Mouse (Mus musculus) CD8-positive naive resting alpha-beta T cell, adult 2 months (primary cell): ENCODE measurements around the gene Ngdn.
"Not testable (repeated sequence)": the region's sequence is repeated elsewhere in the genome, so short reads cannot be mapped to it uniquely, and the experiment has no call there.

ENCODE experiments used
- DNase-seq, 2 experiments: peaks; one replicate each; pipeline ENCODE4 v3.0.0; 2022; ENCODE audit warnings: low read depth in 2 of 2, low spot score in 2 of 2

Gene Ngdn

DNA sequence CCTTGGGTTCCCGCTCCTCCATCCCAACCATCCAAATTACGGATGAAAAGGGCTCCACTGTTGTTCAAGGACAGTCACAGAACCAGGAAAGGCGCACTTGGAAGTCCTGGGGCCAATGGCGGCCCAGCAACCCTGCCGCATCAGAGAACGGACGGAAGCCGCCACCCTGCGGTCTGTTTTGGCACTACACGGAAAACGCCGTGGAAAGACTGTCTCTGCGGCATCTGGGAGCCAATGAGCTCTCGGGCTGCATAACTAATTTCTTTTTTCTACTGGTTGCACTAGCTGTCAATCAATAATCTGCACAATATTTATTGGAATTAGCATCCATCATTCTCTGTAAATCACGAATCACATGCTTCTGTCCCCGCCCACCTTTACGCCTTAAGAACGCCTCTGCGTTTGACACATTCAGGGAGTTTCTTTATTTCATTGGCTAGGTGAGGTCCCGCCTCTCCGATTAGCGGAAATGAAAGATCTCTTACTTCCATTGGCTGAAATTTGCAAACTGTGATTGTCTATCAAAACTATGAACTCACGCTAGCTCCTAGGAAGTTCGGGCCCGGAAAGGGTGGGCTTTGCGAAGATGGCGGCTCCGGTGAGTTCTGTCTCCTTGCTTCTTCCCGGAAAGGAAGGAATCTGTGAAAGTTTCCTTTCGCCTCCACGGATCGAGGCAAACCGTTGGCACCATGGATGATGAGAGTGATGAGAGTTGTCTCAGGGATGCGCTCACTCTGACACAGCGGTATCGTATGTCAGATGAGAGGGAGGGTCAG lies at the start of gene Ngdn:
TSS of gene Ngdn (plus strand) at position 464 of the 776 bp plus-strand sequence.
- DNase-seq = peak; percentile 96 to 99

DNA sequence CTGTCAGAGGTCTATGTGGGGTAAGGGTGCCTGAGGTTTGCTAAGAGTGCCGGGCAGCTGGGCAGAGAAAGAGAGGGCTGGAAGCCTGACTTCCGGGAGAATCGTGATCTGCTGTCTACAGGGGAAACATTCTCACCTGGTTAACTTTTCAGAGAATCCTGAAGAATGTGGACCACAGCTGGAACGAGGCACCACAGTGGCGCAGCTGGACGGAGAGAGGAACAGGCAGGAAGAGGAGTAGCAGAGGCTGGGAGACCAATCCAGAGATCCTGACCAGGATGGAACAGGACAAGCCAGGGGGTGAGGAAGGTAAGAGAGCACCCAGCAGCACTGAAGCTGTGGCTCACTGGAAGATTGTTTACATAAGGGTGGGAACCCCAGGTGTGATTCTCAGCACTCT lies 49.6 kb upstream of the Ngdn start:
- DNase-seq = no peak

DNA sequence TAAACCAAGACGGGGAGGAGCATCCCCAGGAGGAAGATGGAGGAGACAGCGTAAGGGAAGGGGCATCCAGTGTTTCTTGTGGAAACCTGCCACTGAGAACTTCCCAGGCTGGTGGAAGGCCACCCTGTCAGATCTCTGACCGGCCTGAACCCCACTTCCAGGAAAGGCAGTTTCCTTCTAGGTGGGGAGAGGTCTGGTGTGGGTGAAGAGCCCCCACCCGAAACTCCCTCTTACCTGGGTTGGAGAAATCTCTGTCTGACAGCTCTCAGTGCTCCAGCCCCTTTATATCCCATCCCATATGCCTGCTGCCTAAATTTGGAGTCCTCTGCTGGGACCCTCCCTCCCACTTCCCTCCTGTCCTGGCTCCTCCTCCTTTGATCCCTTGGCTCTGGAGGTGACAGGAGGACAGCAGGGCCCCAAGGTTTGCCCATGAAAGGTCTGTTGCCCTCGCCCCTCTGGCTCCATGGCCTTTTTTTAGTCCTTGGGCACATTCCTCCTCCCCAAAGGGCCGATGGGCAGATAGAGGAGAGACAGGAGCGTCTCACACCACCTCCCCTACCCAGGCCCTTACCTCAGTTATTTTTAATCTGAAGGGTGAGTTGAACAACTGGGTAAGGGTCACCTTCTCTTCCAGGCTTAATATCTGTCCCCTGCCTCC lies 48.8 kb upstream of the Ngdn start, which contains the start of gene Myh6:
TSS of gene Myh6 (minus strand) at position 608 of the 658 bp plus-strand sequence.
- DNase-seq = no peak

DNA sequence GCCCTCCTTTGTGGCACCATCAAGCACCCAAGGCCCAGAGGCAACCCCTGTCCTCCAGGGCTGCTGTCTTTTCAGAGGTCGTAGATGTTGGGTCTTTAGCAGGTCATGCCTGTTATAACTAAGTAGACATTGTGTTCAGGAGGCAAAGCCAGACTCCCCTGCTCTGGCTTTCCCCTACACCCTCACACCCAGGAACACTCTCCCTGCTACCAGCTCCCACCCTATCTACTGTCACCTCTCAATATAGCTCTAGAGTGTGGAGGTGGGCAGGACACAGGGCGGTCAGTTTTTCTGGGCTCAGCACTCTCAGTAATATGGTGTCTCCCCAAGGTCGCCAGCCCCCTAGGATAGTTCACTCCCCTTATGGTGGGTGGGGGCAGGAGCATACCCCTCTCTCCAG lies 47.4 kb upstream of the Ngdn start:
- no peak for DNase-seq

DNA sequence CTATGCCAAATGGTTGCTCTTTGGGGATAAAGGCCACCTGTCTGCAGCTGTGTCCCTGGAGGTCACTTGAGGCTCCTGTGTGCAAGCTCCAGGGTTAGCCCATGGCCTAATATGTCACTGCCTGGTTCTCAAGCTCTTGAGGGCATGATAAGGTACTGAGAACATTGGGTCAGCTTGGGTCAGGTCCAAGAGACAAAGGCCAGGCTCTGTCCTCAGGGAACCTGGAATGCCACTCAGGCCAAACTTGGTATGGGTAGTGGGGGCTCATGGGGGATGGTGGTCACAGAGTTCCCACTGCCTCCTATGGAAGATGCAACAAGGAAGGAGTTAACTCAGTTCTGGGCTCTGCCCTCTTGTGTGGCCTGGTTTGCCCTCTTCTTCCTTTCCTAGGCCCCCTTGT lies 46.9 kb upstream of the Ngdn start:
- DNase-seq = no peak

DNA sequence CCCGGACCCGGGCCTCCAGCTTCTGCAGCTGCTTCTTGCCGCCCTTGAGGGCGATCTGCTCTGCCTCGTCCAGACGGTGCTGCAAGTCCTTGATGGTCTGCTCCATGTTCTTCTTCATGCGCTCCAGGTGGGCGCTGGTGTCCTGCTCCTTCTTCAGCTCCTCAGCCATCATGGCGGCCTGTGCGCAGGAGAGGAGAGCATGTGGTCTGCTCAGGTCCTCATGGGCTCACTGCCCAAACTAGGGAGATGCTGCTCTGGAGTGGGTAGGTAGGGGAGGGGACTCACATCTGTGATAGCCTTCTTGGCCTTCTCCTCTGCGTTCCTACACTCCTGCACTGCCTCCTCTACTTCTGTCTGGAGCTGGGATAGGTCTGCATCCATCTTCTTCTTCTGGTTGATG lies 42.5 kb upstream of the Ngdn start:
- DNase-seq = not testable (repeated sequence)

DNA sequence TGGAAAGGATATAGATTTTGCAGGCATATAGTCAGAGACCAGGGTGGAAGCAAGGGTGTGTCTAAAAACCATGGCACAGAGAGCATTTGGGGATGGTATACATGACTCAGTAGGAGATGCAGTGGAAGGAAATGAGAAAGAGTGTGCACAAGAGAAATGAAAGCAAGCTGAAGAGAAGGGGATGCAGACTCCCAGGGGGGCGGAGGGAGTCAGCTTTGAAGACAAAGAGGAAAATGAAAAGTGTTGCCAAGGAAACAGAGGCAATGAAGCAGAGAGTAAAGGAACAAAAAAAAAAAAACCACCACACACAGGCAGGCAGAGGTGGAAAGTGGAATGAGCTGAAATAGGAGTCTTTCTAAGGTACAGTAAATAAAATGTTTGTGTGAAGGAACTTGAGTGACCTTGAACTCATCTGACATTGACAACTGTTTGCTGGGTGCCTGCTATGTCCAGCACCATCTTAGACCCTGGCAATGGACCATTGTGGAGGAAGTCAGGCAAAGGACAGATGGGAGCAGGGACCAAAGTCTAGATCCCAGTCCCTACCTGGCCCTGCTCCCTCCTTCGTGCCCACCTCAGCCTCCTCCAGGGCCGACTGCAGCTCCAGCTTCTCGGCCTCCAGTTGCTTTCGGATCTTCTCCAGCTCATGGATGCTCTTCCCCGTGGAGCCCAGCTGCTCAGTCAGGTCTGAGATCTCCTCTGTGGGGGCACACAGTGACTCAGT lies 41.0 kb upstream of the Ngdn start:
- no peak for DNase-seq

DNA sequence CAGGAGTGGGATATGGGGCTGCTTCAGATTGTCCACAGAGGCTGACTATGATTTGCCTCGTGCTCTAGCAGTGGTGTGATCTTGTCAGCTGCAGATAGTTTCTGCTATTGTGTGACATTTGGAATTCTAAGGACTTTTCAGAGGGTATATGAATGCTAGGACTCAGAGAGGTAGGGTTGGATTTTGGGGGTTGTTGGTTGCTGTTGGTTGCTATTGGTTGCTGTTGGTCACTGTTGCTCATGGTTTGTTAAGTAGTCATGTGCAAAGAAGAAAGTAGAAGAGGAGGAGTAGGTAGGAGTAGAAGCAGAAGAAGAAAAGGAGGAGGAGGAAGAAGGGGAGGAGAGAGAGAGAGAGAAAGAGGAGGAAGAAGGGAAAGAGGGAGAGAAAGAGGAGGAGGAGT lies 38.6 kb upstream of the Ngdn start, which contains the start of gene Gm17428:
TSS of gene Gm17428 (plus strand) at position 301 of the 400 bp plus-strand sequence.
- no peak for DNase-seq

DNA sequence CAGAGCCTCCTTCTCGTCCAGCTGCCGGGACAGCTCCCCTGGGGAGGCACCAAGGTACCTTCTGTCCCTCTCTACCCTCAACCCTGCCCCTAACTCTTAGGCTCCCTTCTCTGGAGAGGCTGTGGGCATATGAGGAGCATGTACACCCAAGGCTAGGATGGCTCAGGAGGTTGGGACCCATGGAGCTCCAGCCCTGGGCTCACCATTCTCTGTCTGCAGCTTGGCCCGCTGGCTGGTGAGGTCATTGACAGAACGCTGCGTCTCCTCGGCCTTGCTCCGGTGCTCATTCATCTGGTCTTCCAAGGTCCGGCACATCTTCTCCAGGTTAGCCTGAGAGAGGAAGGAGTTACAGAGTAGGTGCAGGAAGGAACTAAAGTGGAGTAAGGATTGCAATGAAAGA lies 36.6 kb upstream of the Ngdn start:
- no peak for DNase-seq

DNA sequence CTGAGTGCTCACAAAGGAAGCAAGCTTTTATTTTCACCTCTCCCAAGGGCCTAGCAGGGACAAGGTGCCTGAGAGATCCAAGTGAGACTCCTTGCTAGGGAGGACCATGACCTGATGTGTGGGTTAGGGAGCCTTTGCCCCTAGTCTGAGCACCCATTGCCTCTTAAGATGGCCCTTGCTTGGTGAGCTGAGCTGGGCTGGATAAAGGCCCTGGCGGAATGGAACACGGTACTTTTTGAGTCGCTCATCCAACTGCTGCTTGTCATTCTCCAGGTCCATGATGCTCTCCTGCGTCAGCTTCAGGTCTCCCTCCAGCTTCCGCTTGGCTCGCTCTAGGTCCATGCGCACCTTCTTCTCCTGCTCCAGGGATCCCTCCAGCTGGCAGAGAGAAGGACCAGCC lies 33.3 kb upstream of the Ngdn start:
- no peak for DNase-seq

DNA sequence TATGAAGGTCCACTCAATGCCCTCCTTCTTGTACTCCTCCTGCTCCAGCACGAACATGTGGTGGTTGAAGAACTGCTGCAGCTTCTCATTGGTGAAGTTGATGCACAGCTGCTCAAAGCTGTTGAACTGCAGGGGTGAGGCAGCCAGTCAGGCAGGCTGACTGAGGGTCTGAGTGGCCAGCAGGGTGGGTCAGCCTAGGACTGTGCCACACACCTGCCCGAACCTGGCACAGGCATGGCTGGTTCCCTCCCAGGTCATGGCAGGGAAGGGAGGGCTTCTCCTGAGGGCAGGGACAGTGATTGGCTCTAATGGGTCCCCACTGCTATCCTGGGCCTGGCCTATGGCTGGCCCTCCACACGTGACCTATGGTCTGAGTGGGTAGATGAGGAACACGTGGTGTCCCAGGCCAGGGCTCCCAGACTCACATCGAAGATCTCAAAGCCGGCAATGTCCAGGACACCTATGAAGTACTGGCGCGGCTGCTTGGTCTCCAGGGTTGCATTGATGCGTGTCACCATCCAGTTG lies 26.8 kb upstream of the Ngdn start:
- not testable (repeated sequence) for DNase-seq

DNA sequence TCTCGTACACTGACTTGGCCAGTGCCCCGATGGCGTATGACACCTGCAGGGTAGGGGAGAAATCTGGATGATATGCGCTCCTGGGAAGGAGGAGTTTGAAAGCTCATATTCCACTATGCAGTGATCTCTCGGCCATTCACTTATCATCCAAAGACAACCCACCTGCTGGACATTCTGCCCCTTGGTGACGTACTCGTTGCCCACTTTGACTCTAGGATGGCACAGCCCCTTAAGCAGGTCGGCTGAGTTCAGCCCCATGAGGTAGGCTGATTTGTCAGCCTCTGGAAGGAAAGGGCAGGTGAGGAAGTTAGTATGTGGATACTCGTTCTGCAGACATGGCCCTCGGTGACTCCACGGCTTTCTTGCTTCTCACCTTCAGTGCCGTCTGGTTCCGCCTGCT lies 26.4 kb upstream of the Ngdn start:
- no peak for DNase-seq

DNA sequence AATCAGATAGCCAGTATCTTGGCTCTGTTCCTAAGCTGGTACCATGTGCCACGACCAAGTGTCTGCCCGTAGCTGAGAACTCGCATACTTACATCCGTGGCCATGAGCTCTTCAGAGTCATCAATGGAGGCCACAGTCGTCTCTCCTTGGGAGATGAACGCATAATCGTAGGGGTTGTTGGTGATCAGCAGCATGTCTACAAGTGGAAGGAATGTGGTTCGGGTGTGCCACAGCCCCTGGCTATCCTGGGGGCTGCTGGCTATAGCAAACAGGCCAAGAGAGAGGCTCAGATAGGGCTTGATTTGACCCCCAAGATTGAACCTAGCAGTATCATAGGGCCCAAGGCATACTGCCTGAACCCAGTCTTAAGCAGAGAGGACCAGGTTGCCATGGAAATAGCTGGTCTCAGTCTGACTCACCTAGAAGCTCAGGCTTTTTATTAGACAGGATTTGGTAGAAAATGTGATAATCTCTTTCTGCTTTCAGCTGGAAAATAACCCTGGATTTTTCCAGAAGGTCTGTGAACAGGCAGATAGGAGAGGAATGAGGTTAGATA lies 25.3 kb upstream of the Ngdn start:
- no peak for DNase-seq

DNA sequence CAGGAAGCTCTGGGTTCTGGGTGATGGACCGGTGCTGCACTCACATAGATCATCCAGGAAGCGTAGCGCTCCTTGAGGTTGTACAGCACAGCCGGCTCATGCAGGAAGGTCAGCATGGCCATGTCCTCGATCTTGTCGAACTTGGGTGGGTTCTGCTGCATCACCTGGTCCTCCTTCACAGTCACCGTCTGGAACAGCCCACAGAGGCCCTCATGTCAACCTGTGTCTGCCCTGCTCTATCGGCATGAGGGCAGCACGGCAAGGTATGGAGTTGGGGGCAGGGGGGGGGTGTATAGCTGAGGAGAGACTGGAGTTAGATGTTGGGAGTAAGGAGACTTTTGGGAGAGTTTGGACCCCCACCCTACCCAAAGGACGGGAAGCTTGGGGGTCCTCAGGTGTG lies 23.1 kb upstream of the Ngdn start:
- no peak for DNase-seq

DNA sequence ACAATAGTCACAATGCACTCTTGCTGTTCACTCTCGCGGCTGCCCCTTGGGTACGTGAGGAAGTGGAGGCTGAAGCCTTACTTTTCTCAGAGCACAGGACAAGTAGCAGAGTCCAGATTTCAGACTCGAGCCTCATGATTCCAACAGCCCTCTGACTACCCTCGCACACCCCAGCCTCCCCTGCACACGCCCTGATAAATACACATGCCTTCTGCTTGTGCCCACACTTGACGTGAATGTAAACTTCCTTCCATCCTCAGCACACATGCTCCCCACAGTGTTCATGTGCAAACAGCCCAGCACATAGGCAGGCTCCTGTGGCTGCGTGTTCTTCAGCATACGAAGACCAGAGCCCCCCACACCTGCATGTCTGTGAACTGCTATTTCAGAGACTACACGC lies 21.6 kb upstream of the Ngdn start:
- DNase-seq = no peak

DNA sequence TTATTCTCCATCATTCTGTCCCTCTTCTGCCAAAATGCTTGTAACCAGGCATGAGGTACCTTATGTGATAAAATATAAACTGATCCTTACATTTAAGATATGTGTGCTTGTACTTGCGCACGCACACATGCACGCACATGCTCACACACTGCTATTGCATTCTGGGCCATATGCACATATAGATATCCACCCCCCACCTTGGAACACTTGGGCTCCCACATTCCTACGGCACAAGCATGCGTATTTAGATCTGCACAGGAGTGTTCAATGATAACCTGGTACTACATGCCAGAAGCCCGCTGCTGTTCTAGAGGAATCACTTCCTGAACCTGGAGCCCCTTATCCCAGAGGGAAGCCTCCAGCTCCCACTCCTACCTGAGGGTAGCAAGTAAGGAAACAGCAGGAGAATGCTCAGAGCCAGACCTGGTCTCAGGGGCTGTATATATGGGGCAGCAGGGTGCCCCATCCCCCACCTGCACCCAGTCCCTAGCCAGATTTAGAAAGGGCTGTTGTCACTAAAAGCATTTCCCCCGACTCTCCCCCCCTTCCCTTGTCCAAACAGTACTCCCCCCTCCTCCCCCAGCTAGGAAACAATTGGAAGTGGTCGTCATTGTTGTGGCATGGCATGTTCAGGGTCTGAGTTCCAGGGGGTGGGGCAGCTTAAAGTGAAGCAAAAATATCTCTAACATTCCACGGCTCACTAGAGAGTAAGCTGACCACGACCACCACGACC lies 21.0 kb upstream of the Ngdn start, which contains the start of gene Myh7:
TSS of gene Myh7 (minus strand) at position 491 of the 733 bp plus-strand sequence.
- no peak for DNase-seq

DNA sequence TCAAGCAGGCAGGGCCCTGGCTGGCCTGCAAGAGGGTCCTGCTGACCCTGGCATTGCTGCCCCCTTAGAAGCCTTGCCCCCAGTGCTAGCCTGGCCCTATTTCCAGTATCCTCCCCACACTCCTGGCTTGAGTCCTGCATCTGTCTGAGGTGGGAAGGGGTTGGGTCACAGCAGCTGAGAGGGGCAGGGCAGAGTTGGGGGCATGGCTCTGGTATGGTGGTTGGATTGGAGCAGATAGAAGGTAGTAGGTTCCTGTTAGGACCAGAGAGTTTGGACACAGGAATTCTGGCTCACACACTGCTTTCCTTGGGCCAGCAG lies 20.4 kb upstream of the Ngdn start:
- no peak for DNase-seq

DNA sequence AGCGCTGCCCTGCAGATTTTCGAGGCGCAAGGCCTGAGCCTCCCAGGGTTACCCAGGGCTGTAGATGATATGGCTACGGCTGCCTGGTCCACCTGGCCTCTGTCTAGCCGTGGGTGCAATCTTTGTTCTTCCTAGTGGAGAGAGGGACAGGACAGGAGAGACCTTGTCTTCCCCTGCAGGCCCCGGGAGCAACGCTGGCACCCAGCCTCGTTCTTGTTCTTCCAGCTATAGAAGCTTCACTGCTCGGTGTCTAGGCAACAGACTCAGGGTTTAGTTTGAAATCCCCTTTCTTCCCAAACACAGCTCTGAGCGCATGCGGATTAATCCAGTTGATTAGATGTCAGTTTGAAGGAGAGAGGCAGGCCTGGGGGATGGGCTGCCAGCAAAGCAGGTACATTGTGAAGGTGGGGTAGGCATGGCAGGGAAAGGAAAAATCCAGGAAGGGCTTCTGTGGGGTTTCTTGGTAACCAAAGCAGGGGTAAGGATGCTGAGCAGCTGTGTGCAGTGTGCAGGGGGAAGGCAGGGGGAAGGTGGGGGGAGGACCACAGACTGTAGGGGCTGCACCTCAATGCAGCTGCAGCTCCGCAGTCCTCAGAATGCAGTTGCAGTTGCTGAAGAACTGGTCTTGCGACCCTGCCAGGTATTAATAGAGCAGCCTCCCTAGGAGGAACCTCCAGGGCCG lies 19.7 kb upstream of the Ngdn start:
- DNase-seq = no peak

DNA sequence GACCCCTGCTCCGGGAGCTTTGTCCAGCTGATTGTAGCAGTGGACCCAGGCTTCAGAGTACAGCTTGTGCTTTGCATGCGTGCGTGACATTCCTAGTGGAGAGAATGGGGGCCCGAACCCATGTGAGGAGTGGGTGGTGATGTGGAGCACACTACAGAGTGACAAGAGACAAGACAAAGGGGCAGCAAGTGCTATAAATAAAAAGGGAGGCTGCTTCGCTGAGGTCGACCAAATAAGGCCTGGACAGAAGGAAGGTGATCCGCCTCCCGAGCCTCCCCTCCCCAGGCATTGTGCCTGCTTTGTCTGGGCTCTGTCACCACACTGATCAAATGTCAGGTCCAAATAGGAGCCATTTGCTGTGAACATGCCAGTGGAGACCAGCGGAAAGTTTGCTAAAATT lies 18.5 kb upstream of the Ngdn start:
- no peak for DNase-seq

DNA sequence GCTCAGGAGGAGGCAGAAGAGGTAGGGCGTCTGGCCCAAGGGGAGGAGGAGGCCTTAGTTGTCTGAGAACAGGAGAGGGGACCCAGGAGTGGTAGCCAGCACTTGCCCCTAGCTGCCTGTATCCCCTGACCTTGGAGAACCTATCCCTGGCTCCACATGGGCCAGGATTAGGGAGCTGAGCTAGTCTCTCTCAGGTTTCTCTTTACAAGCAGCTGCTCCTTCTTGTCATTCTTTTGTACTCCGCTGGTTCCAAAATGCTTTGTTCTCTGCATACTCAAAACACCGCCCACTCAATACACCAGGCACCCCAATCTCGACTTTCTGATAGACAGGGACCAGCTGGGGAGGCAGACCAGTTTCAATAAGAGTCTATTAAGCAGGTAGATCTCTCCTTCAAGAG lies 18.0 kb upstream of the Ngdn start:
- DNase-seq = no peak
